Mouse (Mus musculus): Measurements from ENCODE around the gene Rmnd1. TPM values are rescaled to one million over a fixed set of nuclear protein-coding genes. Genes with fewer than 3 reads are reported as not detected.

The Rmnd1 gene
- 63.6 and 64.0 TPM in 2 replicates for polyA plus RNA-seq (2012; rRNA removed)

GRCm38 (mm10) chr10:4432123-4432931 is at the start of gene Rmnd1, which contains the start of gene Armt1:
Gene Rmnd1, minus strand, starts transcription at chr10:4432388.
Gene Armt1, plus strand, starts transcription at chr10:4432467.

GRCm38 (mm10) chr10:4387701-4388383 is 44.3 kb downstream of the Rmnd1 start, which contains the start of gene Zbtb2:
Gene Zbtb2, minus strand, starts transcription at chr10:4388108.

Other genes starting within 250 kb of the Rmnd1 start
- gene Akap12, start 166.0 kb downstream of the Rmnd1 start, polyA plus RNA-seq (2012; rRNA removed) = 30.7 and 47.1 TPM in 2 replicates
- 14.5 and 16.9 TPM in 2 replicates for gene Zbtb2, start 44.3 kb downstream of the Rmnd1 start, polyA plus RNA-seq (2012; rRNA removed)
- 16.2 and 16.7 TPM in 2 replicates for gene Armt1, start 79 bp upstream of the Rmnd1 start, polyA plus RNA-seq (2012; rRNA removed)
- 0.33 and 0.34 TPM in 2 replicates for gene Ccdc170, start 50.1 kb upstream of the Rmnd1 start, polyA plus RNA-seq (2012; rRNA removed)
- gene Esr1, start 179.2 kb upstream of the Rmnd1 start, polyA plus RNA-seq (2012; rRNA removed) = 0.10 and 0.18 TPM in 2 replicates

Measured in central nervous system, embryonic 14 days (tissue).